Mouse (Mus musculus) liver, embryonic 11.5 days (tissue): Measurements from ENCODE around the gene Olfr645. TPM values are rescaled to one million over a fixed set of nuclear protein-coding genes. Genes with fewer than 3 reads are reported as not detected.

ENCODE experiments used
- ATAC-seq: fragments of 200-750 bp; cut with Nextera tagmentation; replicated peaks from 2 replicates; pipeline ENCODE4 v1.8.0; 2017; ENCODE audit warnings: moderate number of reproducible peaks, mild to moderate bottlenecking, moderate TSS enrichment, moderate library complexity; ENCODE audit not compliant: low FRiP score
- DNase-seq: peaks from one replicate; pipeline ENCODE4 v3.0.0-alpha.2; 2017; ENCODE audit warnings: low spot score
- H3K27ac ChIP-seq: fragments of 300-500 bp; sonication (generic); 2 replicates; pipeline ENCODE4 v1.5.1; 2014; ENCODE audit warnings: mild to moderate bottlenecking, low read depth, low read length, control low read depth
- H3K27me3 ChIP-seq: fragments of 300-500 bp; sonication (generic); replicated peaks from 2 replicates; pipeline ENCODE4 v1.6.1; 2014; ENCODE audit warnings: low read length, mixed read lengths; ENCODE audit not compliant: control insufficient read depth, insufficient read depth
- H3K36me3 ChIP-seq: fragments of 300-500 bp; sonication (generic); 2 replicates; pipeline ENCODE4 v1.6.1; 2014; ENCODE audit warnings: mild to moderate bottlenecking, low read length, moderate library complexity, mixed read lengths; ENCODE audit not compliant: control insufficient read depth, insufficient read depth
- H3K4me1 ChIP-seq: fragments of 300-500 bp; sonication (generic); replicated peaks from 2 replicates; pipeline ENCODE4 v1.6.1; 2014; ENCODE audit warnings: low read length, mixed read lengths; ENCODE audit not compliant: control insufficient read depth, insufficient read depth
- H3K4me2 ChIP-seq: fragments of 300-500 bp; sonication (generic); 2 replicates; pipeline ENCODE4 v1.6.1; 2014; ENCODE audit warnings: mild to moderate bottlenecking, control low read depth, moderate library complexity
- H3K4me3 ChIP-seq: fragments of 300-500 bp; sonication (generic); 2 replicates; pipeline ENCODE4 v1.5.1; 2014; ENCODE audit warnings: low read depth, low read length, control low read depth
- H3K9ac ChIP-seq: fragments of 300-500 bp; sonication (generic); 2 replicates; pipeline ENCODE4 v1.6.1; 2014; ENCODE audit warnings: low read depth, low read length, control low read depth
- H3K9me3 ChIP-seq: fragments of 300-500 bp; sonication (generic); 2 replicates; pipeline ENCODE4 v1.6.1; 2016; ENCODE audit warnings: low read length, inconsistent platforms, mixed read lengths; ENCODE audit not compliant: control insufficient read depth
- WGBS: fragments of 180-500 bp; shearing (Covaris S2); extraction: QIAGEN DNeasy Blood & Tissue Kit; methylation state at CpG from one replicate; pipeline ENCODE4 v1.1.7; 2014; 5-methylcytosine and 5-hydroxymethylcytosine counted together
- polyA plus RNA-seq: library from polyadenylated mRNA; unstranded; fragments of >200 nt; fragmentation: Nextera tagmentation; extraction: Ambion mirVana; gene quantifications from 2 replicates; pipeline ENCODE4 v1.2.1, GENCODE M21; 2014

Olfr645 gene
- polyA plus RNA-seq = not detected in 2 replicates

DNA sequence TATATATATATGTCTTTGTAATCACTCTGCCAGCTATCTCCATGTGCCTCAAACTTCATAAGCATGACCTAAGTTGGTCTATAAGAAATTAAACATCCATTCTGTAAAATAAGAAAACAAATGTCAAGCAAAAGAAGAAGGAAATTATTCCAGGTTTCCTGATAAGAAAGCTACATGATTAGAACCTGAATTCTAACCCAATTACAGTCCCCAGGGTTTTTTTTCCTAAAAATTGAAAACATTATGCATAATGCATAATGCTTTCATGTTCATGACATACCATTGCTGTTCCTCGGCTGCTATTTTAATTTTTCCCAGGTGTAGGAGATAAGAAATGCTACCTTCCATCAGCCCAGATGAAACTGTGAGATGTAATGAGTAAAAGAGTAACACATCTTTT lies at the start of gene Olfr645:
Olfr645 (minus strand) TSS at position 101 of the 400 bp plus-strand sequence.
- no peak within 1 kb of the TSS for H3K4me2 ChIP-seq
- H3K27me3 ChIP-seq = no peaks in the 10 kb centered on the region
- H3K9me3 ChIP-seq = no peaks in the 10 kb centered on the region
- H3K4me1 ChIP-seq = no peaks in the 10 kb centered on the region
- H3K27ac ChIP-seq = no peak within 1 kb of the TSS
- no peak within 1 kb of the TSS for H3K9ac ChIP-seq
- DNase-seq (no peak), ATAC-seq (no peak)
- no peaks in the 10 kb centered on the region for H3K36me3 ChIP-seq
- 67% methylated on average over 1 of the region's 1 CpGs for WGBS
- H3K4me3 ChIP-seq = no peak within 1 kb of the TSS

- H3K27me3 ChIP-seq = no peaks in the 10 kb centered on the region
- ATAC-seq (no peak), DNase-seq (no peak)
- 87% methylated on average over 5 of the region's 5 CpGs for WGBS
- H3K9me3 ChIP-seq = no peaks in the 10 kb centered on the region
- H3K36me3 ChIP-seq = no peaks in the 10 kb centered on the region
- H3K4me3 ChIP-seq = no peak within 1 kb of the TSS
- no peaks in the 10 kb centered on the region for H3K4me1 ChIP-seq
- H3K9ac ChIP-seq = no peak within 1 kb of the TSS
- no peak within 1 kb of the TSS for H3K27ac ChIP-seq
- no peak within 1 kb of the TSS for H3K4me2 ChIP-seq
Observed at GRCm38 (mm10) chr7:104129726-104130125, 44.5 kb upstream of the Olfr645 start, which contains the start of gene Ubqln5. Gene Ubqln5 (minus strand): TSS chr7:104129826.

- DNase-seq (no peak), ATAC-seq (no peak)
- Histone ChIP-seq H3K27ac (no peak within 1 kb of the TSS), H3K4me2 (no peak within 1 kb of the TSS), H3K9ac (no peak within 1 kb of the TSS), H3K4me1 (no peaks in the 10 kb centered on the region), H3K36me3 (no peaks in the 10 kb centered on the region), H3K27me3 (no peaks in the 10 kb centered on the region), H3K4me3 (no peak within 1 kb of the TSS), H3K9me3 (no peaks in the 10 kb centered on the region)
Observed at GRCm38 (mm10) chr7:104104757-104104972, 19.4 kb upstream of the Olfr645 start, which contains the start of gene Olfr646. Gene Olfr646 (plus strand): TSS chr7:104104873.

- H3K27me3 ChIP-seq = no peaks in the 10 kb centered on the region
- no peak overlapping the region for H3K9ac ChIP-seq
- no peak overlapping the region for H3K27ac ChIP-seq
- ATAC-seq = peak; percentile 87
- H3K4me2 ChIP-seq = no peak overlapping the region
- H3K4me1 ChIP-seq = no peaks in the 10 kb centered on the region
- H3K4me3 ChIP-seq = no peak overlapping the region
- no peaks in the 10 kb centered on the region for H3K36me3 ChIP-seq
- DNase-seq = no peak
- 45% methylated on average over 4 of the region's 4 CpGs for WGBS
- no peaks in the 10 kb centered on the region for H3K9me3 ChIP-seq
Observed at GRCm38 (mm10) chr7:104103913-104104756, 18.9 kb upstream of the Olfr645 start.

DNA sequence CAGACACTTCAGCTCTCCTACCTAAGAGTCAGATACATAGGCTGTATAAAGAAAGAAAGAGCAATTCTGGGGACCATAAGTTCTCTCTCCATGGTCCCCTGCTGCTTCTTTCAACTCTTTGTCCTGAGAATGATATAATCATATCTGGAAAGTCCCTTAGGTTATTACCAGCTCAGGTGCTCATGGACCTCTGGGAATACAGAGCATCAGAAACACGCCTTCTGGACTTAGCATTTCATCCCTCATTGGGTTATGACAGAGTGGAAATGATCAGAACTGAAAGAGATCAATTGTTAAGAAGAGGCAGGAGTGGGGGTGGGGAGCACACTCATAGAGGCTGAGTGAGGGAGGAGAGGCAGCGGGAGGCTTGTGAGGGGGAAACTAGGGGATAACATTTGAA lies 13.5 kb downstream of the Olfr645 start, which contains the start of gene Olfr644:
Olfr644 (minus strand) TSS at position 101 of the 400 bp plus-strand sequence.
- H3K9ac ChIP-seq = no peak within 1 kb of the TSS
- no peaks in the 10 kb centered on the region for H3K9me3 ChIP-seq
- WGBS = 78% methylated on average over 2 of the region's 2 CpGs
- H3K4me3 ChIP-seq = no peak within 1 kb of the TSS
- H3K4me2 ChIP-seq = no peak within 1 kb of the TSS
- no peaks in the 10 kb centered on the region for H3K36me3 ChIP-seq
- H3K4me1 ChIP-seq = no peaks in the 10 kb centered on the region
- H3K27ac ChIP-seq = no peak within 1 kb of the TSS
- no peaks in the 10 kb centered on the region for H3K27me3 ChIP-seq
- ATAC-seq (no peak), DNase-seq (no peak)

DNA sequence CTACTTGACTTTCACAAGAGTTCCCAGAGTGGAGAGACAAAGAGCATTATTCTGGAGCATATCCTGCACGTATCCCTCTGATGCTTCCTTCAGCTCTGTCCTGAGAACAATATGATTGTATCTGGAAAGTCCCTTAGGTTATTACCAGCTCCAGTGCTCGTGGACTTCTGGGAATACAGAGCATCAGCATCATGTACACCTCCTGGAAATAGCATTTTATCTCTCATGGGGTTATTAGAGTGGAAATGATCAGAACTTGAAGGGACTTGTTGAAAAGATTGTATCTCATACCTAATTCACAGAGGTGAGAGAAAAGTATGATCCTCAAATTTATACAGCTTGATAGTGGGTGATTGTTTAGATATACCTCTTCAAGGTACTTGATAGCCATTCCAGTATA lies 23.9 kb downstream of the Olfr645 start, which contains the start of gene 4930516K23Rik:
4930516K23Rik (minus strand) TSS at position 101 of the 400 bp plus-strand sequence.
- no peaks in the 10 kb centered on the region for H3K9me3 ChIP-seq
- H3K4me1 ChIP-seq = no peaks in the 10 kb centered on the region
- H3K4me3 ChIP-seq = no peak within 1 kb of the TSS
- no peaks in the 10 kb centered on the region for H3K36me3 ChIP-seq
- DNase-seq (no peak), ATAC-seq (no peak)
- H3K4me2 ChIP-seq = no peak within 1 kb of the TSS
- H3K27ac ChIP-seq = no peak within 1 kb of the TSS
- no peak within 1 kb of the TSS for H3K9ac ChIP-seq
- no peaks in the 10 kb centered on the region for H3K27me3 ChIP-seq
- WGBS = 46% methylated on average over 2 of the region's 2 CpGs

- no peaks in the 10 kb centered on the region for H3K36me3 ChIP-seq
- no peaks in the 10 kb centered on the region for H3K9me3 ChIP-seq
- H3K27ac ChIP-seq = no peak overlapping the region
- H3K4me2 ChIP-seq = no peak overlapping the region
- no peaks in the 10 kb centered on the region for H3K4me1 ChIP-seq
- DNase-seq (no peak), ATAC-seq (no peak)
- H3K9ac ChIP-seq = no peak overlapping the region
- no peaks in the 10 kb centered on the region for H3K27me3 ChIP-seq
- no peak overlapping the region for H3K4me3 ChIP-seq
- WGBS = 83% methylated on average over 1 of the region's 1 CpGs
Observed at GRCm38 (mm10) chr7:104059215-104059614, 26.1 kb downstream of the Olfr645 start.

GRCm38 (mm10) chr7:104052566-104052965 lies 32.7 kb downstream of the Olfr645 start, which contains the start of gene Olfr642:
Gene Olfr642 (minus strand): TSS chr7:104052666.
- H3K4me2 ChIP-seq = no peak within 1 kb of the TSS
- H3K36me3 ChIP-seq = no peaks in the 10 kb centered on the region
- H3K9me3 ChIP-seq = no peaks in the 10 kb centered on the region
- H3K4me1 ChIP-seq = no peaks in the 10 kb centered on the region
- no peak for DNase-seq
- H3K9ac ChIP-seq = no peak within 1 kb of the TSS
- no peak for ATAC-seq
- no peaks in the 10 kb centered on the region for H3K27me3 ChIP-seq
- H3K27ac ChIP-seq = no peak within 1 kb of the TSS
- WGBS = 64% methylated on average over 1 of the region's 1 CpGs
- no peak within 1 kb of the TSS for H3K4me3 ChIP-seq

- Histone ChIP-seq H3K4me2 (no peak overlapping the region), H3K36me3 (no peaks in the 10 kb centered on the region), H3K27me3 (no peaks in the 10 kb centered on the region), H3K4me1 (no peaks in the 10 kb centered on the region), H3K4me3 (no peak overlapping the region), H3K9ac (no peak overlapping the region), H3K9me3 (no peaks in the 10 kb centered on the region), H3K27ac (no peak overlapping the region)
- WGBS = 79% methylated on average over 4 of the region's 4 CpGs
- ATAC-seq (no peak), DNase-seq (no peak)
Observed at GRCm38 (mm10) chr7:104050745-104051144, 34.5 kb downstream of the Olfr645 start.
